Mouse (Mus musculus): Measurements from ENCODE around the gene Col26a1. TPM values are rescaled to one million over a fixed set of nuclear protein-coding genes. Genes with fewer than 3 reads are reported as not detected.

The Col26a1 gene
- polyA plus RNA-seq, 1 experiment: 134 TPM

- H3K27me3 ChIP-seq (ENCODE audit: control insufficient read depth, insufficient read depth, low read length): no peaks in the 10 kb centered on the region
- no peak for TF ChIP-seq POLR2A (IDR thresholded peaks at IDR 0.05; ENCODE audit: control insufficient read depth, low read depth, low read length)
Measured at GRCm38 (mm10) chr5:136716696-136717572, 166.1 kb downstream of the Col26a1 start.

GRCm38 (mm10) chr5:136714879-136715278 lies 168.1 kb downstream of the Col26a1 start:
- Histone ChIP-seq H3K36me3 (ENCODE audit: control insufficient read depth, insufficient read depth, low read length) (no peaks in the 10 kb centered on the region), H3K4me1 (ENCODE audit: control insufficient read depth, insufficient read depth, low read length) (peaks cover 9% of the 10 kb centered on the region), H3K27me3 (ENCODE audit: control insufficient read depth, insufficient read depth, low read length) (no peaks in the 10 kb centered on the region), H3K27ac (ENCODE audit: control insufficient read depth, insufficient read depth, low read depth, low read length) (no peak overlapping the region), H3K4me3 (ENCODE audit: control insufficient read depth, low read depth, low read length) (peak overlapping the region; percentile 53)
- peak; percentile 85 for TF ChIP-seq CTCF (IDR thresholded peaks at IDR 0.05; ENCODE audit: control insufficient read depth, insufficient read depth, insufficient replicate concordance, low read depth, low read length)
- no peak for TF ChIP-seq POLR2A (IDR thresholded peaks at IDR 0.05; ENCODE audit: control insufficient read depth, low read depth, low read length)

More at GRCm38 (mm10) chr5:136716696-136717572, 166.1 kb downstream of the Col26a1 start:
- Histone ChIP-seq H3K36me3 (ENCODE audit: control insufficient read depth, insufficient read depth, low read length) (no peaks in the 10 kb centered on the region), H3K27ac (ENCODE audit: control insufficient read depth, insufficient read depth, low read depth, low read length) (no peak overlapping the region), H3K4me3 (ENCODE audit: control insufficient read depth, low read depth, low read length) (no peak overlapping the region), H3K4me1 (ENCODE audit: control insufficient read depth, insufficient read depth, low read length) (peaks cover 9% of the 10 kb centered on the region)

- no peaks in the 10 kb centered on the region for H3K36me3 ChIP-seq (ENCODE audit: control insufficient read depth, insufficient read depth, low read length)
- peak overlapping the region; percentile 53 for H3K4me3 ChIP-seq (ENCODE audit: control insufficient read depth, low read depth, low read length)
- peaks cover 9% of the 10 kb centered on the region for H3K4me1 ChIP-seq (ENCODE audit: control insufficient read depth, insufficient read depth, low read length)
- H3K27ac ChIP-seq (ENCODE audit: control insufficient read depth, insufficient read depth, low read depth, low read length): no peak overlapping the region
- no peaks in the 10 kb centered on the region for H3K27me3 ChIP-seq (ENCODE audit: control insufficient read depth, insufficient read depth, low read length)
- no peak for TF ChIP-seq CTCF (IDR thresholded peaks at IDR 0.05; ENCODE audit: control insufficient read depth, insufficient read depth, insufficient replicate concordance, low read depth, low read length)
- TF ChIP-seq POLR2A (IDR thresholded peaks at IDR 0.05; ENCODE audit: control insufficient read depth, low read depth, low read length): no peak
Measured at GRCm38 (mm10) chr5:136714232-136714875, 168.7 kb downstream of the Col26a1 start.

GRCm38 (mm10) chr5:136710742-136711141 lies 172.3 kb downstream of the Col26a1 start:
- H3K4me1 ChIP-seq (ENCODE audit: control insufficient read depth, insufficient read depth, low read length): peaks cover 24% of the 10 kb centered on the region
- no peak overlapping the region for H3K27ac ChIP-seq (ENCODE audit: control insufficient read depth, insufficient read depth, low read depth, low read length)
- no peak overlapping the region for H3K4me3 ChIP-seq (ENCODE audit: control insufficient read depth, low read depth, low read length)
- no peaks in the 10 kb centered on the region for H3K27me3 ChIP-seq (ENCODE audit: control insufficient read depth, insufficient read depth, low read length)
- no peaks in the 10 kb centered on the region for H3K36me3 ChIP-seq (ENCODE audit: control insufficient read depth, insufficient read depth, low read length)
- TF ChIP-seq POLR2A (IDR thresholded peaks at IDR 0.05; ENCODE audit: control insufficient read depth, low read depth, low read length) (no peak), CTCF (IDR thresholded peaks at IDR 0.05; ENCODE audit: control insufficient read depth, insufficient read depth, insufficient replicate concordance, low read depth, low read length) (no peak)

GRCm38 (mm10) chr5:136708116-136708515 lies 174.9 kb downstream of the Col26a1 start:
- H3K27ac ChIP-seq (ENCODE audit: control insufficient read depth, insufficient read depth, low read depth, low read length): no peak overlapping the region
- H3K4me3 ChIP-seq (ENCODE audit: control insufficient read depth, low read depth, low read length): peak overlapping the region; percentile 57
- H3K27me3 ChIP-seq (ENCODE audit: control insufficient read depth, insufficient read depth, low read length): no peaks in the 10 kb centered on the region
- TF ChIP-seq POLR2A (IDR thresholded peaks at IDR 0.05; ENCODE audit: control insufficient read depth, low read depth, low read length) (no peak), CTCF (IDR thresholded peaks at IDR 0.05; ENCODE audit: control insufficient read depth, insufficient read depth, insufficient replicate concordance, low read depth, low read length) (no peak)
- peaks cover 29% of the 10 kb centered on the region for H3K4me1 ChIP-seq (ENCODE audit: control insufficient read depth, insufficient read depth, low read length)
- no peaks in the 10 kb centered on the region for H3K36me3 ChIP-seq (ENCODE audit: control insufficient read depth, insufficient read depth, low read length)

- no peak for TF ChIP-seq POLR2A (IDR thresholded peaks at IDR 0.05; ENCODE audit: control insufficient read depth, low read depth, low read length)
- peak; percentile 77 for TF ChIP-seq CTCF (IDR thresholded peaks at IDR 0.05; ENCODE audit: control insufficient read depth, insufficient read depth, insufficient replicate concordance, low read depth, low read length)
- H3K36me3 ChIP-seq (ENCODE audit: control insufficient read depth, insufficient read depth, low read length): no peaks in the 10 kb centered on the region
- H3K4me1 ChIP-seq (ENCODE audit: control insufficient read depth, insufficient read depth, low read length): peaks cover 32% of the 10 kb centered on the region
- no peak overlapping the region for H3K27ac ChIP-seq (ENCODE audit: control insufficient read depth, insufficient read depth, low read depth, low read length)
- H3K27me3 ChIP-seq (ENCODE audit: control insufficient read depth, insufficient read depth, low read length): no peaks in the 10 kb centered on the region
- no peak overlapping the region for H3K4me3 ChIP-seq (ENCODE audit: control insufficient read depth, low read depth, low read length)
Measured at GRCm38 (mm10) chr5:136706803-136707202, 176.2 kb downstream of the Col26a1 start.

GRCm38 (mm10) chr5:136705532-136705931 lies 177.5 kb downstream of the Col26a1 start:
- H3K4me3 ChIP-seq (ENCODE audit: control insufficient read depth, low read depth, low read length): no peak overlapping the region
- H3K36me3 ChIP-seq (ENCODE audit: control insufficient read depth, insufficient read depth, low read length): no peaks in the 10 kb centered on the region
- H3K4me1 ChIP-seq (ENCODE audit: control insufficient read depth, insufficient read depth, low read length): peaks cover 32% of the 10 kb centered on the region
- no peak overlapping the region for H3K27ac ChIP-seq (ENCODE audit: control insufficient read depth, insufficient read depth, low read depth, low read length)
- no peaks in the 10 kb centered on the region for H3K27me3 ChIP-seq (ENCODE audit: control insufficient read depth, insufficient read depth, low read length)
- TF ChIP-seq POLR2A (IDR thresholded peaks at IDR 0.05; ENCODE audit: control insufficient read depth, low read depth, low read length) (no peak), CTCF (IDR thresholded peaks at IDR 0.05; ENCODE audit: control insufficient read depth, insufficient read depth, insufficient replicate concordance, low read depth, low read length) (peak; percentile 44; the same call in 1 of the 2 replicates)
